Mouse (Mus musculus): ENCODE results near the gene Unc119. TPM values are rescaled to one million over a fixed set of nuclear protein-coding genes. Genes with fewer than 3 reads are reported as not detected.

Gene Unc119
- polyA plus RNA-seq, 1 experiment from 2014 or later: 57.7 TPM

DNA sequence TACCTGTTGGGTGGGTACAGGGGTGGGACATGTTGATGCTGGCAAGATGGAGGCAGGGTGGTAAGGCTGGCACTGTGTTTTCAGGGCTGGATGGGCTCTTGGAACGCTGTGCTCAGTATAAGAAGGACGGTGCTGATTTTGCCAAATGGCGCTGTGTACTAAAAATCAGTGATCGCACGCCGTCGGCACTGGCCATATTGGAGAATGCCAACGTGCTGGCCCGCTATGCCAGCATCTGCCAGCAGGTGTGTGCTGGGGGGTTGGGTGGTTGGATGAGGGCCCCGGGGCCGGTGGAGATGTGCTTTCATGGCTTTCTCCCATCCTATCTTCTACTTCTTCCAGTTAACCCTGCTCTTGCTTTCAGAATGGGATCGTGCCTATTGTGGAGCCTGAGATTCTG, 18.3 kb upstream of the Unc119 start:
- H3K27me3 ChIP-seq (ENCODE audit: low read depth, poor library complexity, severe bottlenecking): no peaks in the 10 kb centered on the region
- no peak overlapping the region for H3K27ac ChIP-seq (replicated peaks)
- no peaks in the 10 kb centered on the region for H3K9me3 ChIP-seq (replicated peaks)
- no peak overlapping the region for H3K4me3 ChIP-seq
- H3K4me1 ChIP-seq: peaks cover 26% of the 10 kb centered on the region
- DNase-seq (ENCODE audit: low spot score): no peak
- WGBS: 92% methylated on average over 12 of the region's 12 CpGs
- H3K36me3 ChIP-seq: peaks cover 57% of the 10 kb centered on the region

DNA sequence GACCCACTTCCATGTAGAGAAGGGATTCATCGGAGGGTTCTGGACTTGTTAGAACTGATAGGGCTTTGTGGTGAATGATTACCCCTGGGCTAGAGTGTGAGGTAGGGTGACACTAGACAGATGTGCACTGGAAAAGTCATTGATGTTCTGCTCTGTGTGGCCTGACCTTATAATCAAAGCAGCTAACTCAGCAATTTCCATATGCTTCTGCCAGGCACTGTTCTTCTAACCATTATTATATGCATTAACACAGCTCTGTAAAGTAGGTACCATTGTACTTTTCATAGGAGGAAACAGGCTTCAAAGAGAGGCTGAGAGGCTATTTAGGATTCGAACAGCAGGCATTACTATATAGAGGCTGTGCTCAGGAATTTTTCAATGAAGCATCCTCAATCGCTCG, 16.1 kb upstream of the Unc119 start:
- no peaks in the 10 kb centered on the region for H3K9me3 ChIP-seq (replicated peaks)
- H3K4me3 ChIP-seq: no peak overlapping the region
- no peaks in the 10 kb centered on the region for H3K27me3 ChIP-seq (ENCODE audit: low read depth, poor library complexity, severe bottlenecking)
- peaks cover 24% of the 10 kb centered on the region for H3K4me1 ChIP-seq
- WGBS: 91% methylated on average over 4 of the region's 4 CpGs
- DNase-seq (ENCODE audit: low spot score): no peak
- peaks cover 45% of the 10 kb centered on the region for H3K36me3 ChIP-seq
- no peak overlapping the region for H3K27ac ChIP-seq (replicated peaks)

DNA sequence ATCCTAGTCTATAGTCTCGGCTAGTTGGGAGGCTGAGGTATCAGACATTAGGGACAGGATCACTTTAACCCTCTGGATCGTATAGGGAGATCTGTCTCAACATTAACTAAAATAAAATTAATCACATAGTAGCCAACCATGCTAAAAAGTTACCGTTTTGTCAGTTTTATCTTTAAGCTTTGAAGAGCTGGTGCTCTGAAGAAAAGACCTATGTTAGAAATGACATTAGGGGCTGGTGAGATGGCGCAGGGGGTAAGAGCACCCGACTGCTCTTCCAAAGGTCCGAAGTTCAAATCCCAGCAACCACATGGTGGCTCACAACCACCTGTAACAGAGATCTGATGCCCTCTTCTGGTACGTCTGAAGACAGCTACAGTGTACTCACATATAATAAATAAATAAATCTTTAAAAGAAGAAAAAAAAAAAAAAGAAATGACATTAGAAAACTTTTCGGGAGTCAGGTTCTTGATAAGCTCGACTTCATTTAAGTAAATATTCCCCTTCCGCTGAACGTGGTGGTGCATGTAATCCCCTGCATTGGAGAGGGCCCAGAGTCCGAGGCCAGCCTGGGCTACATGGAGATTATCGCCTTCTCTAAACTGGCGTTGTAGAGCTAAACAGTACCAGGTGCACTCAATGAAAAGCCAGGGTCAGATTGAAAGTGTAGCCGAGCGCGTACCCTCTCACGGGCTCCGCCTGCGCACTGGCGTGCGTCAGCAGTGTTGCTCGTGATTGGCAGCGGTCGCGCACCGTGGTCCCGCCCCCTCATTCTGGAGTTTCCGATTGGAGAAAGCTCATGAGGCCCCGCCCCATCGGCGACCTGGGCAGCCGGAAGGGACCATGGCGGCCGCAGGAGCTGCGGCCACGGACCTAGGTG, 15.4 kb upstream of the Unc119 start, which contains the start of gene Pigs:
Gene Pigs (plus strand): TSS at position 782 of the 878 bp plus-strand sequence.
- H3K27me3 ChIP-seq (ENCODE audit: low read depth, poor library complexity, severe bottlenecking): no peaks in the 10 kb centered on the region
- peaks cover 17% of the 10 kb centered on the region for H3K4me1 ChIP-seq
- DNase-seq (ENCODE audit: low spot score): peak; percentile 95
- H3K36me3 ChIP-seq: peaks cover 45% of the 10 kb centered on the region
- peak within 1 kb of the TSS; percentile 85 for H3K4me3 ChIP-seq
- H3K27ac ChIP-seq (replicated peaks): peak within 1 kb of the TSS; percentile 88
- 14% methylated on average over 37 of the region's 37 CpGs for WGBS
- H3K9me3 ChIP-seq (replicated peaks): no peaks in the 10 kb centered on the region

DNA sequence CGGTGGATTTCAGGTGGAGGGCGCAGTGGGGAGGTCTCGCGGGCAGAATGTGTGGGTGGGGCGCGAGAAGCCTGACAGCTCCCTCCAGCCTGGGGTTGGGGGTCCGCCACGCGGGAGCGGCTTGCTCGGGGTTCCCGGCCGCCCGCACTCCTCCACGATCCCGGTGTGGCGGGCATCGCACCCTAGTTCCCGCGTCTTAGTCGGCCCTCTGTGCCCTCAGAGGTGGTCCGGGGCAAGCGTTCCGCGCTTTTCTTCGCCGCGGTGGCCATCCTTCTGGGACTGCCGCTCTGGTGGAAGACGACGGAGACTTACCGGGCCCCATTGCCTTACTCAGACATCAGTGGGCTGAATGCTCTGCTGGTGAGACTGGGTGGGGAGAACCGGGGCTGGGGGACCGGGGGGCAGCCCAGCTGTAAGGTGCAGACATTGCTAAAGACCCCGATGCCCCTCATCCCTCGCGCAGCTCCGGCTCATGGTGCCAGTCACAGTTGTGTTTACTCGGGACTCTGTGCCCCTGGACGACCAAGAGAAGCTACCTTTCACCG, 14.7 kb upstream of the Unc119 start:
- Histone ChIP-seq H3K36me3 (peaks cover 48% of the 10 kb centered on the region), H3K27me3 (ENCODE audit: low read depth, poor library complexity, severe bottlenecking) (no peaks in the 10 kb centered on the region), H3K27ac (replicated peaks) (peak overlapping the region; percentile 88), H3K4me3 (peak overlapping the region; percentile 85), H3K9me3 (replicated peaks) (no peaks in the 10 kb centered on the region), H3K4me1 (peaks cover 15% of the 10 kb centered on the region)
- DNase-seq (ENCODE audit: low spot score): no peak
- WGBS: 1% methylated on average over 41 of the region's 41 CpGs

DNA sequence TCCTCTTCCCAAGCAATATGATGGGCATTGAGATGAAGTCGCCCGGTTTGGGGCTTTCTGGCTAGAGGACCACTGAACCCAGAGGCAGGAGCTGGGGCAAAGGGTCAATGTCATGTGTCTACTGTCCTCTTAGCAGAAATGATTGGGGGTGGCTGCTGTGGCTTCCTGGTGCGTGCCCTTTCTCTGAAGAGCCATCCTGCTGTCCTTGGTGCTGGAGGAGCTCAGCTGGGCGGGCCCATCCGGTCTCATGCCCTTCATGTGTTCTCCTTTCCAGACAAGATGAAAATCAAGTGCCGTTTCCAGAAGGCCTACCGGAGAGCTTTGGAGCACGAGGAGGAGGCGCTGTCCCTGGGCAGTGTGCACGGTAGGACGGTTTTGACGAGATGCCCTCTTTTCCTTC, 10.6 kb upstream of the Unc119 start:
- H3K27me3 ChIP-seq (ENCODE audit: low read depth, poor library complexity, severe bottlenecking): no peaks in the 10 kb centered on the region
- no peaks in the 10 kb centered on the region for H3K9me3 ChIP-seq (replicated peaks)
- peaks cover 15% of the 10 kb centered on the region for H3K4me1 ChIP-seq
- H3K27ac ChIP-seq (replicated peaks): no peak overlapping the region
- no peak for DNase-seq (ENCODE audit: low spot score)
- peaks cover 63% of the 10 kb centered on the region for H3K36me3 ChIP-seq
- 93% methylated on average over 12 of the region's 12 CpGs for WGBS
- no peak overlapping the region for H3K4me3 ChIP-seq

DNA sequence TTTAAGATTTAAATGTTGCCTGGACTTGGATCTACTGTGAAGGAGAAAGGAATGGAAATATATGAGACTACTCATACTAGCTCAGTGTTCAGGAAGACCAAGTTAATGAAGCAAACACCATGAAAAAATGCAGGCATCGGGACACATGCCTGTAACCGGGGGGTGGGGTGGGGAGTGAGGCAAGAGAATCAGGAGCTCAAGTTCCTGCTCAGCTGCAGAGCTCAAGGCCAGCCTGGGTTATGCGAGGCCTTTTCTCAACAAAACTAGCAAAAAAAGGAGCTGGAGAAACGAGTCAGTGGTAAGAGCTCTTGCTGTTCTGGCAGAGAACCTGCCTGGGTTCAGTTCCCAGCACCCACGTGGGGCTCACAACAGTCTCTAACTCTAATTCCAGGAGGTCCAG, 9.3 kb upstream of the Unc119 start:
- Histone ChIP-seq H3K4me1 (peaks cover 8% of the 10 kb centered on the region), H3K27me3 (ENCODE audit: low read depth, poor library complexity, severe bottlenecking) (no peaks in the 10 kb centered on the region), H3K9me3 (replicated peaks) (no peaks in the 10 kb centered on the region), H3K36me3 (peaks cover 74% of the 10 kb centered on the region), H3K27ac (replicated peaks) (no peak overlapping the region), H3K4me3 (no peak overlapping the region)
- no peak for DNase-seq (ENCODE audit: low spot score)
- WGBS: 92% methylated on average over 5 of the region's 5 CpGs

DNA sequence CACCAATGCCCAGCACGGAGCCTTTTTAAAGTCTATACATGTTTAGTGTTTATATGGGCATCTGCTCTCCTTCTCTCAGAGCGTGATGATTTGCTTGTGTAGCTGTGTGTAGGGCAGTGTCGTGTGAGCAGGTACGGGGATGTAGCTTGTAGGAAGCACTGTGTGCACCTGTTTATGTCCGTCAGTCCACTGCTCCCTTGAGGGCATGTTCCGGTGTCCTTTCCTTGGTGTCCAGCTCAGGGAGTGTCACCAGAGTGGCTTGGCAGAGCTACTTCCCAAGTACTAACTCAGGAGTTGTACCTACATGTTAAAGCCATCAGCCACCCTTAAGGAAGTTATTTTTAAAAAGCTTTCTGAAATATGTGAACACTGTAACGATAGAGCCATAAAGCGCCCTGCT, 6.2 kb upstream of the Unc119 start:
- DNase-seq (ENCODE audit: low spot score): no peak
- Histone ChIP-seq H3K36me3 (peaks cover 94% of the 10 kb centered on the region), H3K4me1 (no peaks in the 10 kb centered on the region), H3K9me3 (replicated peaks) (no peaks in the 10 kb centered on the region), H3K27me3 (ENCODE audit: low read depth, poor library complexity, severe bottlenecking) (no peaks in the 10 kb centered on the region), H3K27ac (replicated peaks) (no peak overlapping the region), H3K4me3 (no peak overlapping the region)
- WGBS: 96% methylated on average over 8 of the region's 8 CpGs

DNA sequence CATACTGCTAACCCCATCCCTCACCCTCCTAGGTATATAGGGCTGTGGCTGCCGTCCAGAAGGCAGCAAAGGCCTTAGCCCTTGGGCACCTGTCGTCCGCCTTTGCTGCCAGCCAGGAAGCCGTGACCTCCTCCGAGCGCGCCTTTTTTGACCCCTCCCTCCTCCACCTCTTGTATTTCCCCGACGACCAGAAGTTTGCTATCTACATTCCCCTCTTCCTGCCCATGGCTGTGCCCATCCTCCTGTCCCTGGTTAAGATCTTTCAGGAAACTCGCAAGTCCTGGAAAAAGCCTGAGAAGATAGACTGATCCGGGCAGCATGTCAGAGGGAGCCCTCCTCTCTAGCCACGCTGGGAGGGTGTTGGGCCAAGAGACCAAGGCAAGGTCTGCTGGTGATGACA, 1.6 kb upstream of the Unc119 start:
- Histone ChIP-seq H3K9me3 (replicated peaks) (no peaks in the 10 kb centered on the region), H3K27me3 (ENCODE audit: low read depth, poor library complexity, severe bottlenecking) (no peaks in the 10 kb centered on the region), H3K27ac (replicated peaks) (no peak overlapping the region), H3K36me3 (peaks cover 48% of the 10 kb centered on the region), H3K4me1 (peaks cover 40% of the 10 kb centered on the region), H3K4me3 (no peak overlapping the region)
- 85% methylated on average over 12 of the region's 12 CpGs for WGBS
- DNase-seq (ENCODE audit: low spot score): no peak

DNA sequence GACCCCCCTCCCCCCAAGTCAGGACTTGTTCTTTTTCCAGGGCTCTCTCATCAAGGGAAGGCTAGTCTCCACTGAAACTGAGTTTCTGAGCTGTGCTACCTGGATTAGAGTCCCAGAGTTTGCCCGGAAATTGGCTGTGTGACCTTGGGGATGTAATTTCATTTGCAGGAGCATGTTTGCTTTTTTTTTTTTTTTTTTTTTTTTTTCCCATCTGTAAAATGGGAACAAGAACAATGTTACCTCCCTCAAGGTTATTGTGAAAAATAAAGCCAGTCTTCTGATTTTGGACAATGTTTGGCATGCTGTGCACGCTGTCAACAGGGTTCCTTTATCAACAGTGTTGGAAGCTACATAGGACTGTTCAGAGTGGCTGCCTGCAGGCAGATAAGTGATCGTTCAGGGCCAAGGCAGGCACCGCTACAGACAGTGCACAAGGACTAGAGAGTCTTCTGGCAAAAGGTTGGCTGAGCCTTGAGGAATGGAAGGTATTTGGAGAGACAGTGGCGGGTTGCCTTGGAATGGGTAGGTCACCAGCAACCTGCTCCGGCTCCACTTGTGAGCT, 1.1 kb downstream of the Unc119 start:
- no peaks in the 10 kb centered on the region for H3K9me3 ChIP-seq (replicated peaks)
- no peak for DNase-seq (ENCODE audit: low spot score)
- H3K4me1 ChIP-seq: peaks cover 53% of the 10 kb centered on the region
- H3K36me3 ChIP-seq: peaks cover 43% of the 10 kb centered on the region
- H3K27ac ChIP-seq (replicated peaks): peak overlapping the region; percentile 95
- WGBS: 77% methylated on average over 6 of the region's 6 CpGs
- H3K4me3 ChIP-seq: peak overlapping the region; percentile 88
- no peaks in the 10 kb centered on the region for H3K27me3 ChIP-seq (ENCODE audit: low read depth, poor library complexity, severe bottlenecking)

DNA sequence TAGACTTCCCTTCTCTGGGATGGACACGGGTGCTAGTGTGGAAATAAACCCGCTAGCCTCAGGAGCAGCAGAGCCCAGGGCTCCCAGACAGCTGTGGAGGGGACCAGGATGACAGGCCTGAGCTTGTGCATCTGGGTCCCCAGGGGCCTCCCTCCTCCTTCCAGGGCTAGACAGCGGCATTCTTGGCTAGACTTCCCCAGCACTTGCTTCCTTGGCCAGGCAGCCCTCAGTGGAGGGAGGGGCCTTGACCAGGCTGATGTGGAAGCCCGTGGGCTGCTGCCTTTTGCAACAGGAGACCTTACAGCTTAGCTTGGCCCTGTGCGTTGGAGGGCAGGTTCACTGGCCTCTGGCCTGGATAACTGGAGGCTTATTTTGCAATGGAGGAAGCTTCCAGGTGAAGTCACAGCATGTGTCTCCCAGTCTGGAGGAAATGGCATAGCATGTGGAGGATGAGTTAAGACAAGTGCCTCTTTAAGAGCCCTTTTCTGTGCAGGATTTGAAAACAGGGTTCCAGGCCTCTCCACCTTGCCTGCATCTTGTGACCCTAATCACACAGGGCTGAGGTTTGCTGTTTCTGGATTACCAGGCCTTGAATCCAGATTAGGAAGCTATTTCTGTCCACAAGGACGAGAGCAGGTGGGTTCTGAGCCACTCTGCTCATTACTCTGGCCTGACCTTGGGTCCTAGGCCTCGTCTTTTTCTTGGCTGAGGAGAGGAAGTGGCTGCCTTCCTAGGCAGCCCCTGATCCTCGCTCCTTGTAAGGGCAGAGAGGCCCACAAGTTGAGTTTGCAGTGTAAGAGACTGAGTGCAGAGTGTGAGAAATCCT, 1.8 kb downstream of the Unc119 start:
- peaks cover 41% of the 10 kb centered on the region for H3K36me3 ChIP-seq
- no peak for DNase-seq (ENCODE audit: low spot score)
- H3K4me3 ChIP-seq: peak overlapping the region; percentile 88; the same call in 1 of the 2 replicates
- H3K27ac ChIP-seq (replicated peaks): peak overlapping the region; percentile 46; the same call in 1 of the 2 replicates
- 66% methylated on average over 8 of the region's 8 CpGs for WGBS
- H3K4me1 ChIP-seq: peaks cover 57% of the 10 kb centered on the region
- no peaks in the 10 kb centered on the region for H3K9me3 ChIP-seq (replicated peaks)
- H3K27me3 ChIP-seq (ENCODE audit: low read depth, poor library complexity, severe bottlenecking): no peaks in the 10 kb centered on the region

DNA sequence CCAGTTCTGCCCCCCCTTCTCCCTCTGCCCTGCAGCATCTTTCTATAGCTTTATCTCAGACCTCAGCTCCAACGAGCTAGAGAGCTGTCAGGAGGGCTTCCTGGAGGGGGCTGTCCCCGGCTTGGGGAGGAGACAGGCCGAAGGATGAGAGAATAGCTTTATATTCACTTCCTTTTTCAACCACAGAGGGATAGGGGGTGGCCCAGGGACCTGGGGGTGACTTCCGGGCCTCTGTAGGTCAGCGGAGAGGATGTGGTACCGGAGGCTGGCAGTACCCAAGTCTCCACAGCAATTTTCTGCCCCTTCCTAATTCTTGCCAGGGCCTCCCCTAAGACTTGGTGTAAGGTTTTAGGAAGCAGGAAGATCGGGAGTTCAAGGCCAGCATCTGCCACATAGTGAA, 2.5 kb downstream of the Unc119 start:
- WGBS: 76% methylated on average over 7 of the region's 7 CpGs
- Histone ChIP-seq H3K4me3 (0 out of 2 replicates have a peak overlapping the region, but pooled peaks have one; percentile 18), H3K36me3 (peaks cover 34% of the 10 kb centered on the region), H3K27ac (replicated peaks) (peak overlapping the region; percentile 46; the same call in 1 of the 2 replicates), H3K4me1 (peaks cover 57% of the 10 kb centered on the region), H3K9me3 (replicated peaks) (no peaks in the 10 kb centered on the region), H3K27me3 (ENCODE audit: low read depth, poor library complexity, severe bottlenecking) (no peaks in the 10 kb centered on the region)
- DNase-seq (ENCODE audit: low spot score): no peak

DNA sequence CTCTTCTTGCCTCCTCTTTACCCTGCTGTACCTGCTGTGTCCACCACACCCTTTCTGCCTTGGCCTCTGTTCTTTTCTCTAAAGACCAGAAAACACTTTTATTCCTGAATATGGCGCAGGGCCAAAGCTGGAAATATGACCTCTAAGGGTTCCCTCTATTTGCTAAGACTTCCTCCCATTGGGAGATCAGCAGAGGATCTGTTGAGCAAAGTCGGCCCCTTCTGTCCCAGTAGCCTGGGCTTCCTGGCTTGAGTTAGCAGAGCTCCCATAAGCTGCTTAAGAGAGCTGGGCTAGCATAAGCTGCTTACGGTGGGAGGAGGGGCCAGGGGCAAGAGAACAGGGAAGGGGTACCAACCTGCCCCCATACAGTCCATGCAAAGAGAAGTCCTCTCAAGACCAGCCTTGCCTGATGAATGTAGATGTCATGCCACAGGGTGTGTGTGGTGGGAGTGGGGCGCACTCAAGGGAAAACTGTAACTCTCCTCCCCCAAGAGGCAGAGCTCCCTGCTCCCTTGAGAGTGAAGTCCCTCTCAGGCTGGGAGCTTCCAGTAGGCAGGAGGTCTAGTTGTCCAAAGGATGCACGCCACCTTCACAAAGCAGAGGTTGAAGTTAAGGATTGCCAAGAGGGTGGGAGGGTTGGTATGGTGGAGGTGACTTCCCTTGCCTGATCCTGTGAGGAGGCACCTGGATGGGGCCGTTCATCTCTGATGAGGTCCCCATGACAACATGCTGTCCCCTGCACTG, 3.2 kb downstream of the Unc119 start:
- no peaks in the 10 kb centered on the region for H3K9me3 ChIP-seq (replicated peaks)
- DNase-seq (ENCODE audit: low spot score): no peak
- H3K4me1 ChIP-seq: peaks cover 57% of the 10 kb centered on the region
- H3K36me3 ChIP-seq: peaks cover 28% of the 10 kb centered on the region
- 59% methylated on average over 6 of the region's 6 CpGs for WGBS
- peak overlapping the region; percentile 46; the same call in 1 of the 2 replicates for H3K27ac ChIP-seq (replicated peaks)
- no peaks in the 10 kb centered on the region for H3K27me3 ChIP-seq (ENCODE audit: low read depth, poor library complexity, severe bottlenecking)
- H3K4me3 ChIP-seq: no peak overlapping the region; the same call in 1 of the 2 replicates
